Mouse (Mus musculus) intestine, embryonic 16.5 days (tissue): ENCODE data around the gene Rxra. TPM values are rescaled to one million over a fixed set of nuclear protein-coding genes. Genes with fewer than 3 reads are reported as not detected.
A peak's percentile ranks its signal among the peaks of the same experiment; 100 is the strongest.

Experiments used
- ATAC-seq: fragments of 200-750 bp; cut with Nextera tagmentation; 2 replicates; pipeline ENCODE4 v1.8.0; 2017; ENCODE audit warnings: moderate TSS enrichment, moderate library complexity
- H3K27ac ChIP-seq: fragments of 300-500 bp; sonication (generic); 2 replicates; pipeline ENCODE4 v1.5.1; 2014; ENCODE audit warnings: mild to moderate bottlenecking, low read length
- H3K27me3 ChIP-seq: fragments of 300-500 bp; sonication (generic); replicated peaks from 2 replicates; pipeline ENCODE4 v1.6.1; 2014; ENCODE audit warnings: low read length, control low read depth, mixed read lengths; ENCODE audit not compliant: control insufficient read depth, insufficient read depth
- H3K36me3 ChIP-seq: fragments of 300-500 bp; sonication (generic); 2 replicates; pipeline ENCODE4 v1.6.1; 2014; ENCODE audit warnings: low read length, control low read depth; ENCODE audit not compliant: control insufficient read depth, insufficient read depth
- H3K4me1 ChIP-seq: fragments of 300-500 bp; sonication (generic); 2 replicates; pipeline ENCODE4 v1.6.1; 2014; ENCODE audit warnings: low read length, control low read depth, mixed read lengths; ENCODE audit not compliant: control insufficient read depth, insufficient read depth
- H3K4me2 ChIP-seq: fragments of 300-500 bp; sonication (generic); 2 replicates; pipeline ENCODE4 v1.6.1; 2014; ENCODE audit warnings: low read depth, low read length, control low read depth
- H3K4me3 ChIP-seq: fragments of 300-500 bp; sonication (generic); 2 replicates; pipeline ENCODE4 v1.5.1; 2014; ENCODE audit warnings: mild to moderate bottlenecking, low read length
- H3K9ac ChIP-seq: fragments of 300-500 bp; sonication (generic); 2 replicates; pipeline ENCODE4 v1.6.1; 2014; ENCODE audit warnings: low read depth, low read length
- H3K9me3 ChIP-seq: fragments of 300-500 bp; sonication (generic); 2 replicates; pipeline ENCODE4 v1.6.1; 2016; ENCODE audit warnings: low read length, control low read depth; ENCODE audit not compliant: control insufficient read depth
- WGBS: fragments of 180-500 bp; shearing (Covaris S2); extraction: QIAGEN DNeasy Blood & Tissue Kit; methylation state at CpG from one replicate; pipeline ENCODE4 v1.1.7; 2014; 5-methylcytosine and 5-hydroxymethylcytosine counted together
- polyA plus RNA-seq: library from polyadenylated mRNA; unstranded; fragments of >200 nt; fragmentation: Nextera tagmentation; extraction: Ambion mirVana; gene quantifications from 2 replicates; pipeline ENCODE4 v1.2.1, GENCODE M21; 2015

The Rxra gene
- polyA plus RNA-seq, 1 experiment from 2014 or later = 9.9 TPM

GRCm38 (mm10) chr2:27665284-27665683 lies 11.0 kb upstream of the Rxra start:
- no peak for ATAC-seq
- H3K9ac ChIP-seq = no peak overlapping the region
- WGBS = 68% methylated on average over 6 of the region's 6 CpGs
- no peak overlapping the region for H3K27ac ChIP-seq
- peaks cover 6% of the 10 kb centered on the region for H3K4me1 ChIP-seq
- no peaks in the 10 kb centered on the region for H3K9me3 ChIP-seq
- H3K36me3 ChIP-seq = no peaks in the 10 kb centered on the region
- H3K4me3 ChIP-seq = no peak overlapping the region
- H3K4me2 ChIP-seq = no peak overlapping the region
- H3K27me3 ChIP-seq = no peaks in the 10 kb centered on the region

DNA sequence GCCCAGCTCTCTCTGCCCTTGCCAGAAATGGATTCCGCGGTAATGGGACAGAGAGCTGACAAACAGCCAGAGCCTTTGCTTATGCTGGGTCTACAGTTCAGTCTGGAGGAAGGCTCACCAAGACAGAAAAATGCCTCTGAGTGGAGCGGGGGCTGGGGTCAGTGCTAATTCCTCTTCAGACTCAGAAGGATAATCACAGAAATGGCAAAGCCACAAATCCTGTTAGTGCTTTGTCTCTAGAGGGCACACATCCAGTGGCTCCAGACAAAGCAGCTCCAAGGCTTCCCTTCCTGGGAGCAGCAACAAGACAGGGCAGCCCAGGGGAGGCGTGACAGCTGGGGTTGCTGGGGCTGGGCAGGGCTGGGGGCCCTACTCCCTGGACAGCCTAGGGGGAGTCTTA lies 9.5 kb upstream of the Rxra start:
- Histone ChIP-seq H3K4me1 (peaks cover 20% of the 10 kb centered on the region), H3K36me3 (no peaks in the 10 kb centered on the region), H3K9ac (no peak overlapping the region), H3K9me3 (no peaks in the 10 kb centered on the region), H3K4me2 (no peak overlapping the region), H3K4me3 (no peak overlapping the region), H3K27me3 (no peaks in the 10 kb centered on the region), H3K27ac (peak overlapping the region; percentile 6; the same call in 1 of the 2 replicates)
- no peak for ATAC-seq
- 46% methylated on average over 4 of the region's 4 CpGs for WGBS

- H3K9me3 ChIP-seq = no peaks in the 10 kb centered on the region
- no peak overlapping the region for H3K4me3 ChIP-seq
- no peak overlapping the region for H3K4me2 ChIP-seq
- peaks cover 30% of the 10 kb centered on the region for H3K4me1 ChIP-seq
- ATAC-seq = no peak
- H3K27ac ChIP-seq = no peak overlapping the region
- no peak overlapping the region for H3K9ac ChIP-seq
- H3K27me3 ChIP-seq = no peaks in the 10 kb centered on the region
- WGBS = 47% methylated on average over 4 of the region's 4 CpGs
- no peaks in the 10 kb centered on the region for H3K36me3 ChIP-seq
Measured at GRCm38 (mm10) chr2:27667677-27668076, 8.6 kb upstream of the Rxra start.

DNA sequence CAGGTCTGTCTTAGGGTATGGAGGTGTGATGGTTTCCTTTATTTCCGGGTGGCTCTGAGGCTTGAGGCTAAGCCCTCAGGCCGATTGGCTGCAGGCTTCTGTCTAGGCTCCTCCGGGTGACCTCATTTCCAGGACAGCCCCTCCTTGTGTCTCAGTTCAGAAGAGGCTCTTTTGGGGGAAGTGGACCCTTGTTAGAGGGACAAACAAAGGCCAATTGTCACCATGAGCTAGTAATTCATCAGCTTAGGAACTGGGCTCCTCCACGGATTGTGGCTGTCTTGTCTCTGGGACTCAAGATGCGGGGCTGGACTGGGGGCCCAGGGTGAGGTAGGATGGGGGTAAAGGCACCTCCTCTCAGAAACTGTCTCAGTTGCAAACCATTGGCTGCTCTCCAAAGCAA lies 5.5 kb upstream of the Rxra start:
- H3K4me3 ChIP-seq = no peak overlapping the region
- H3K27me3 ChIP-seq = no peaks in the 10 kb centered on the region
- 39% methylated on average over 5 of the region's 5 CpGs for WGBS

DNA sequence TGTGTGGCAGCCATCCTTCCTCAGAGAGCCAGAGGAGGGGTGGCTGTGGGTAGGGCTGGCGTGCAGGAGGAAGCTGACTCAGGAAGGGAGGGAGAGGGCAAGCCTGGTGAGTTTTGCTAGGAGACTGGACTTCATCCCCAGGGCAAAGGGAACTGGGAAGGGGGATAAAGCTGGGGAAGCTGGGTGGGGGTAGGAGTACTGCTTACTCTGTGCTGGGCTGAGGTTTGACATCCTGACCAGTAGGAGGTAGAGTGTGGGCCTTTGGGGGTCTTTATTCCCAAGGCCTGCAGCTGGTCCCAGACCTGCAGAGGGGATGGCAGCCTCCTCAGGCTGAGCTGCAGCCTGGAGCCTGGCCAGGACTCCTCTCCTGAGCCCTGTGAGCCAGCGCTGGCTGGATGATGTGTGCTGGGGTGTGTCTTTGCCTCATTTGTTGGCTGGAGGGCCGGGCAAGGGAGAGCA lies 4.6 kb upstream of the Rxra start:
- peak; percentile 68 for ATAC-seq
- Histone ChIP-seq H3K36me3 (no peaks in the 10 kb centered on the region), H3K4me2 (peak overlapping the region; percentile 22), H3K27me3 (no peaks in the 10 kb centered on the region), H3K27ac (peak overlapping the region; percentile 85), H3K9me3 (no peaks in the 10 kb centered on the region), H3K4me1 (peaks cover 45% of the 10 kb centered on the region), H3K9ac (peak overlapping the region; percentile 40; the same call in 1 of the 2 replicates), H3K4me3 (no peak overlapping the region)
- WGBS = 8% methylated on average over 3 of the region's 3 CpGs

More for the DNA sequence above, 5.5 kb upstream of the Rxra start:
- Histone ChIP-seq H3K36me3 (no peaks in the 10 kb centered on the region), H3K9me3 (no peaks in the 10 kb centered on the region), H3K27ac (peak overlapping the region; percentile 6; the same call in 1 of the 2 replicates), H3K9ac (no peak overlapping the region), H3K4me2 (no peak overlapping the region), H3K4me1 (peaks cover 47% of the 10 kb centered on the region)
- ATAC-seq = no peak

DNA sequence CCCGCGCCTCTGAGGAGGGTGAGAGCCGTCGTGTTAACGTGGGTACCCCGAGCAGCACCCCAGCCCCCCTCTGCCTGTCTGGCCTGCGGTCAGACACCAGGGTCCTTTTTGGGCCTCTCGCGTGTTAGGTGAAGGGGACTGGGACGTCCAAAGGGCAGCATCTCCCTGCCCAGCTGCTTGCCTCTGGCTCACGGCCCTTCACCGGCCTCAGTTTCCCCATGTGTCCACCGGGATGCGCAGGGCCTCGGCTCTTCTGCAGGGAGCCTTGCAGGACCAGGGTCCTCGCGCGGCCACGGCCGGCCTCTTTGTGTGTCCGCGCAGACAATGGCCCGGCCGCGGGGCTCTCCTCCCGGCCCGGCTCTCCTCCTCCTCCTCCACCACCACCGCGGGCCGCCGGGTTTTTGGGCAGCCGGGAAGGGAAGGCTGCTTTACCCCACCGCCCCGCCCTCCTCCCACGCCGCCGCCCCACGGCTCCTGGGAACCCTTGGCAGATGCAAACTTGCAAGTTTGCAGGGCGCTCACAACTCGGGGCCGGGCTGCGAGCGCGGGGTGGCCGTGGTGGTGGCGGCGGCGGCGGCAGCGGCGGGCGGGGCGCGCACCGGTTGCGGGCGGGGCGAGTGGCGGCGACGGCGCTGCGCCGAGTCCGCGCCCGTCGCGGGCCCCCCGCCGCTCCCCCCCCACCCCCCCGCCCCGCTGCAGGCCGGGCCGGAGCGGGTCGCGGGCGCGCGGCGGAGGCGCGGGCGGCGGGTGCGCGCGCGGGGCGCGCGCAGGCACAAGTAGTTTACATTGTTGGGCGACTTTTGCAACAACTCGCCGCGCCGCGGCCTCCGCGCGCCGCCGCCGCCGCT lies 462 bp downstream of the Rxra start:
- WGBS = under 1% methylated on average over 39 of the region's 106 CpGs
- Histone ChIP-seq H3K36me3 (no peaks in the 10 kb centered on the region), H3K4me1 (peaks cover 64% of the 10 kb centered on the region), H3K9me3 (no peaks in the 10 kb centered on the region), H3K27ac (peak overlapping the region; percentile 97), H3K4me3 (peak overlapping the region; percentile 91), H3K27me3 (no peaks in the 10 kb centered on the region), H3K4me2 (peak overlapping the region; percentile 88), H3K9ac (peak overlapping the region; percentile 97)
- peak; percentile 39 for ATAC-seq

- Histone ChIP-seq H3K4me1 (peaks cover 62% of the 10 kb centered on the region), H3K36me3 (no peaks in the 10 kb centered on the region)
- under 1% methylated on average over 70 of the region's 77 CpGs for WGBS
Measured at GRCm38 (mm10) chr2:27677411-27678310, 1.4 kb downstream of the Rxra start.

GRCm38 (mm10) chr2:27678331-27678730 lies 2.1 kb downstream of the Rxra start:
- H3K9ac ChIP-seq = peak overlapping the region; percentile 97
- peak overlapping the region; percentile 96 for H3K4me2 ChIP-seq
- no peaks in the 10 kb centered on the region for H3K9me3 ChIP-seq
- no peaks in the 10 kb centered on the region for H3K27me3 ChIP-seq
- peak overlapping the region; percentile 97; the same call in 1 of the 2 replicates for H3K27ac ChIP-seq
- peaks cover 65% of the 10 kb centered on the region for H3K4me1 ChIP-seq
- peak overlapping the region; percentile 91 for H3K4me3 ChIP-seq
- ATAC-seq = no peak
- H3K36me3 ChIP-seq = no peaks in the 10 kb centered on the region
- WGBS = 17% methylated on average over 4 of the region's 4 CpGs

More at GRCm38 (mm10) chr2:27677411-27678310, 1.4 kb downstream of the Rxra start:
- no peaks in the 10 kb centered on the region for H3K27me3 ChIP-seq
- H3K27ac ChIP-seq = peak overlapping the region; percentile 97
- peak overlapping the region; percentile 91 for H3K4me3 ChIP-seq
- peak overlapping the region; percentile 96 for H3K4me2 ChIP-seq
- H3K9ac ChIP-seq = peak overlapping the region; percentile 97
- no peaks in the 10 kb centered on the region for H3K9me3 ChIP-seq
- 0 out of 2 replicates have a peak, but pooled peaks have one; percentile 4 for ATAC-seq
